Mouse (Mus musculus) adrenal gland, adult 8-10 months (tissue): ENCODE results near the gene Ascc1. TPM values are rescaled to one million over a fixed set of nuclear protein-coding genes. Genes with fewer than 3 reads are reported as not detected.
"Not testable (repeated sequence)": the region's sequence is repeated elsewhere in the genome, so short reads cannot be mapped to it uniquely, and the experiment has no call there.

Experiments used
- DNase-seq: peaks from one replicate; pipeline ENCODE4 v3.0.0; 2022
- total RNA-seq, 4 experiments: library from RNA; stranded (reverse); gene quantifications; 2 replicates each; pipeline ENCODE4 v1.2.4; 2022

Ascc1 gene
- total RNA-seq, 4 experiments from 2014 or later = 32.6 to 37.8 (median 35.5) TPM

GRCm38 (mm10) chr10:59977715-59978343 lies 24.8 kb upstream of the Ascc1 start:
- DNase-seq = no peak

GRCm38 (mm10) chr10:59978401-59978800 lies 24.2 kb upstream of the Ascc1 start:
- no peak for DNase-seq

DNA sequence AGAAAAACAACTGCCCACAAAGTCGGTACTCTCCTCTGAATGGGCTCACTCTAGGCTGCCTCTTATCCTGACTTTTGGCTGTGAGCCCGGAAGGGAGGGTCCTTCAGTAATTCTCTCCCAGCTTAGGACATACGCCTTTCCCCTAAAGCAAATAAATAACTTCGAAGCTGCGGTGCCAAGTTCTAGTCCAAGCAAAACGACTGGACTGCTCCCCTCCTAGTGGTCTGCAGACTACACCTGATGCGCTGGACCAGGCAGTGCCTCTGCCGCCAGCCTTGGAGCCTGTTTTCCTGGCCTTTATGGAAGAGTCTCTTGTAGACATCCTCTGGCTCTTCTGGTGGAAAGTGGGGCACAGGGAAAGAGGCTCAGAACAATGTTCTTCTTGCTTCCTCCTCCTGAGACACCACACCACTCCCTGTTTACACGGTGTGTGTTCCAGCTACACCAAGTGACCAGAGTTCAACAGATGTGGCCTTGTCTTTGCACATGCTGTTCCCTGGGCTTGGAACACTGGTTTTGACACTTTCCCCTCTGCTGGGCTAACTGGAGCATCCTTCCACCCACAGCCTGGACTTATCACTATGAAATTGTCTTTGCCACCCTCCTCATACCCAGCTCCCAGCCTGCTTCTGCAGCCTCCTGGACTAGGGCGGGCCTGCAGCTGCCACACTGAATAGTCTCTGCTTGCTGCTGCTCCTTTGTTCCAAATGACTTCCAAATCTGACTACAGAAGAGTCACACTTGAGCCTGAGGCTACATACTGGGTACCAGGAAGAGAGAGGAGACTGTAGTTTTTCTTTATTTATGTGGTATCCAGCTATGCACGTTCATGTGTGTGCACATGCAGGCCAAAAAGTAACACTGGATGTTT lies 23.5 kb upstream of the Ascc1 start:
- DNase-seq = no peak

- no peak for DNase-seq
Observed at GRCm38 (mm10) chr10:59980815-59981244, 21.8 kb upstream of the Ascc1 start.

GRCm38 (mm10) chr10:59981336-59981735 lies 21.3 kb upstream of the Ascc1 start:
- no peak for DNase-seq

DNA sequence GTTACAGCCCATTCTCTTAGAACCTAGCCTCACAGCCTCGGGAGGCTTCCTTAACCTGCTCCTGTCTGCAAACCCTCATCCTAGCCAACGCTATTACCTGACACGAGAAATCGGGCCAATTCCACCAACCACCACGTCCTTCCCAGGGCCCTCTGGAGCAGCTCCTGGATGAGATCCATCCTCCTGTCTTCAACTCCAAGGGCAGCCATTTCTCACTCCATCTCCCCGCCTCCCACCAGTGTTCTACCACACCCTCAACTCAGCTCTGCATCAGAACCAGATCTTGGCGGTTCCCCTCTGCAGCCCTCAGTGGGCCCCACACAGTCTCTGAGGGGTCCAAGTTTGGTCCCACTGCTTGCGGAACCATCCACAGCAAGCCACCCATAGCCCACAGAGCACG lies 20.8 kb upstream of the Ascc1 start:
- no peak for DNase-seq

- DNase-seq = no peak
Observed at GRCm38 (mm10) chr10:59982379-59982873, 20.2 kb upstream of the Ascc1 start.

DNA sequence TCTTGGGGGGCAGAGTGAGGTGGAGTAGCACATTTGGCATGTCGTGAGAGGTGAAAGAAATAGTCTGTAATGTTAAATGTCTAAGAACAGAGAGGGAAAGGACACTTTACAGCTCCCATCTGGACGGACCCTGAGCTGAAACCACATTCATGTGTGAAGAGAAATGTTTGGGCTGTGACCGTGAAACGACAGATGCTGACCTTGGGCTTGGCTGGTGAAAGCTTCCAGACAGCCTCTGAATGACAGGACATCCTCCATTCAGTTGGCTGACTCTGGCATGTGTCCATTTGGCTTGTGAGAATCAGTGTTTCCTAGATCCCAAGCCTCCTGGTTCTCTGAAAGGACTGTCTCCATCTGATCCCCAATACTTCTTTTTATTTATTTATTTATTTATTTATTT lies 14.6 kb upstream of the Ascc1 start:
- no peak for DNase-seq

GRCm38 (mm10) chr10:59990393-59990792 lies 12.2 kb upstream of the Ascc1 start:
- DNase-seq = no peak

GRCm38 (mm10) chr10:59991262-59991880 lies 11.2 kb upstream of the Ascc1 start:
- DNase-seq = peak; percentile 75

GRCm38 (mm10) chr10:59992024-59992423 lies 10.6 kb upstream of the Ascc1 start:
- DNase-seq = no peak

GRCm38 (mm10) chr10:59993813-59994212 lies 8.8 kb upstream of the Ascc1 start:
- DNase-seq = not testable (repeated sequence)

- DNase-seq = no peak
Observed at GRCm38 (mm10) chr10:59995889-59996288, 6.7 kb upstream of the Ascc1 start.

DNA sequence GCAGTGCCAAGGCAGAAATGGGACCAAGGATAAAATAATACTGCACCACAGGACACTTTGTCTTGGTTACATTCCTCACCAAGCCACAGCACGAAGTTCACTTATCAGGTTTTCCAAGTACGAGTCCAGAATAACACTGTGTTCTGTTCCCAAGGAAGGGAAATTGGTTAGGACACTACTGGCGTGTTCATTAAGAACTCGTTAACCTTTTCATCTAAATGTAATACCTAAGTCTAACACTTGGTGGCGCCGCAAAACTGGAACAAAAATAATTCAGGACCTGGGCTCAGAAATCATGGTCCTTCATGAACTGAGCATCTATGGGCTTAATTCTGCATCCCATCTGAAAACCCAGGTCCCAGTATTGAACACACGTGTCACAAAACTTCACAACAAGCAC lies 5.0 kb upstream of the Ascc1 start:
- no peak for DNase-seq

DNA sequence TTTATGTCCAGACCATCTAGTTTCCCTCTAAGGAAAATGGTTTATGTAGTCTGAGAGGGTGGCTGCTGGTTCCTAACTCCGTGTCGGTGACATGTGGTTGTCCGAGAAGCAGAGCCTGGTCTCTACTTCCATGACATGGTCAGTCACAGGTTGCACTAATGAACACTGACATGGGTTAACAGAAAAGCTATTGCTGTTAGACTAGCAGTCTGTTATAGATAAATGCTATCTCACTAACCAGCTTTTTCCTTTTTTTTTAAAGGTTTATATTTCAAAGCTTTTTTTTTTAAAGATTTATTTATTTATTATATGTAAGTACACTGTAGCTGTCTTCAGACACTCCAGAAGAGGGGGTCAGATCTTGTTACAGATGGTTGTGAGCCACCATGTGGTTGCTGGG lies 3.5 kb upstream of the Ascc1 start:
- no peak for DNase-seq

GRCm38 (mm10) chr10:60001663-60002062 lies 942 bp upstream of the Ascc1 start:
- not testable (repeated sequence) for DNase-seq

DNA sequence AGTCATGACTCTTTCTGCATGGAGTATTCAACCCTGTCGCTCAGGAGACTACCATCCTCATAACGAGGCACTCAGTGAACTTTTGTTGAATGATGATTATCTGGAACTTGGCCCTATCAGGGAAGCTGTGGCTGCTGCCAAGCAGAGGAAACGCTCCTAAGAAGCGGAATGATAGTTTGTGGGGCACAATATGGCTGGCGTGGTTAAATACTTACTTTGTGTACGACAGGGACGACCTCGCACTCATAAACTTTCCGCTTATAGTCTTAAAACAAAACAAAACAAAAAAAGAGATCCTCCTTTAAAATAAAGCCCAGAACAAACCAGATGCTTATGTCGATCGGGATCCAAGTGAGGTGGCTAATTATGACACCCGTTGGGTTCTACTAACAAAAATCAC lies 402 bp upstream of the Ascc1 start:
- DNase-seq = no peak

GRCm38 (mm10) chr10:60003213-60003752 lies 678 bp downstream of the Ascc1 start:
- no peak for DNase-seq

- DNase-seq = no peak
Observed at GRCm38 (mm10) chr10:60003847-60004246, 1.2 kb downstream of the Ascc1 start.

DNA sequence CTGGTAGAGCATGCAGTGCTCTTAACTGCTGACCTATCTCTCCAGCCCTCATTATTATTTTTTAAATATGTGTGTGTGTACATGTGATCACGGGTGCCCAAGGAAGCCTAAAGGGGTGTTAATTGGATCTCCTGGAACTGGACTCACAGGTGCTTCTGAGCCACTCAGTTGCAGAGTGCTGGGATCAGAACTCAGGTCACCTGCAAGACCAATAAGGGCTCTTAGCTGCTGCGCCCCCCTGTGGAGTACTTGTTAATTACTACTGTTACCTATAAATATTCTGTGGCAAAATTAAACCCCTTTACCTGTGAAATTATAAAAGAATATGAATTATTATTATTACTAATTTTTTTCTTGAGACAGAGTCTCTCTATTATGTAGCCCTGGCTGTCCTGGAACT lies 2.7 kb downstream of the Ascc1 start:
- DNase-seq = no peak

GRCm38 (mm10) chr10:60009115-60009514 lies 6.5 kb downstream of the Ascc1 start:
- no peak for DNase-seq

GRCm38 (mm10) chr10:60016223-60016622 lies 13.6 kb downstream of the Ascc1 start:
- no peak for DNase-seq

- DNase-seq = no peak
Observed at GRCm38 (mm10) chr10:60019299-60019698, 16.7 kb downstream of the Ascc1 start.
